Mouse (Mus musculus) lung, postnatal 36 days (tissue): ENCODE data around the gene Ppil3.

Experiments used
- DNase-seq: peaks from one replicate; pipeline ENCODE4 v3.0.0; 2022; ENCODE audit warnings: mixed read lengths

Ppil3 gene

DNA sequence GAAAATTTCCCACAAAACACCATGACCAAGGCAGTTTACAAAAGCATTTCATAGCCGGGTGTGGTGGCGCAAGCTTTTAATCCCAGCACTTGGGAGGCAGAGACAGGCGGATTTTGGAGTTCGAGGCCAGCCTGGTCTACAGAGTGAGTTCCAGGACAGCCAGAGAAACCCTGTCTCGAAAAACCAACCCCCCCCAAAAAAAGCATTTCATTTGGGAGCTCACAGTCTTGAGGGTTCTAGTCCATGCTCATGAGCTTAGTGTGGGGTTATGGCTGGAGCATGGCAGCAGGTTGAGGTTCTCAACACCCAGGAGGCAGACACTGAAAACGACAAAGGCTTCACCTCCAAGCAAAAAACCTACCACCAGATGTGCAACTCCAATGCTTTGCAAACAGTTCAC lies 37.1 kb downstream of the Ppil3 start:
- DNase-seq, result no peak

GRCm38 (mm10) chr1:58407321-58407720 lies 38.0 kb downstream of the Ppil3 start:
- no peak for DNase-seq

DNA sequence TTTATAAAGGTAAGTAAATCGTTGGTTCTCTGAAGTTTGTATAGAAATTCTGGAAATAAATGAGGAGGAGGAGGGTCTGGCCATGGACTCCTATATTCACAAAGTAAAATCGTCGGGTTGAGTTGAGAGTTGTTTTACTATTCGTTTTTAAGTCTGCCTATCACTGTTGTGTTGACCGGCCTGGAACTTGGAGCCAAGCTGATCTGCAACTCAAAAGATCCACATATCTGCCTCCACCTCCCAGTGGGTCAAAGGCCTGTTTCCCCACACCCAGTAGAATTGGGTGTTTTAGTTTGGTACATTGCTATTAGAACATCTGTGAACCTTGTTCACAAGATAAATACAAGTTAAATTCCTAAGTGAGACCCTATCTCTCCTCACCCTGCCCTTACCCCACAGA lies 41.5 kb downstream of the Ppil3 start:
- no peak for DNase-seq

DNA sequence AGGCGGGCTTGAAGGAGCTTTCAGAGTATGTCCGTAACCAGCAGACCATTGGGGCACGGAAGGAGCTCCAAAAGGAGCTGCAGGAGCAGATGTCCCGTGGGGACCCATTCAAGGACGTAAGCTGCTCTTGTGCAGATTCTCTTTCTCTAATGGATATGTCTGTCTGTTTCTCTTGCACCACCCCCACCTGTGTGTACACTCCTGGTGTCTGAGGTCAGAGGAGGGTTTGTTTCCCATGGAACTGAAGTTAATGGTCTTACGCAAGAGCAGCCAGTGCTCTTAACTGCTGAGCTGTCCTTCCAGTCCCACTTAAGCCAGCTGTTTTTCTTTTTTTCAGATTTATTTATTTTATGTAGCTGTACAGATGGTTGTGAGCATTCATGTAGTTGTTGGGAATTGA lies 43.9 kb downstream of the Ppil3 start:
- DNase-seq, result peak; percentile 46

DNA sequence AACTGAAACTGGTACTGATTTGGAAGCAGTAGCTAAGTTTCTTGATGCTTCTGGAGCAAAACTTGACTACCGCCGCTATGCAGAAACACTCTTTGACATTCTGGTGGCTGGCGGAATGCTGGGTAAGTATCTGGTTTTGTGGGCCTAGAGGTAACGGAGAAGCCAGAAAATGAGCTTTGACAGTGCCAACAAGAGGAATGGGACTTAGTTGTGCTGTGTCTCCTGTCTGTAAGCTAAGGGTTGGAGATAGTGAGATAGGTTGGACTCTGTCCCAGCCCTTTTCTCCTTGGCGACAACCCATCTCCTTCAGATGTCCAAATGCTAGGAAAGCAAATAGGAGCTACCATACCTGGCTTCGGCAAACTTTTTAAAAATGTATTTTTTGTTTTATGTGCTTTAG lies 47.6 kb downstream of the Ppil3 start:
- no peak for DNase-seq

DNA sequence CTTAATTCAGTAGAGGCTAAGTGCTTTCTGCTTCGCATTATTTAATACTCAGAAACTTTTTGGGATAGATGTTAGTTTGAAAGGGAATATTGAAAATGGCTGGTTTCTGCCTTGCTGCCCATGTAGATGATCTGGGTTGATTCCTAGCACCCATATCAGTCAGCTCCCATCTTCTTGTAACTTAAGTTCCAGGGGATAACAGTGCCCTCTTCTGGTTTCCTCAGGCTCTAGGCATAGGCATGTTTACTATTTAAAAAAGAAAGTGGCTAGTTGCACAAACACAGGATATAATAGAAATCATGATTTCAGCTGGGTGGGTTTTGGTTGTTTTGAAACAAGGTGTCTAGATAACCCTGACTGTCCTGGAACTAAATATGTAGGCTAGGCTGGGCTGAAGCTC lies 49.1 kb downstream of the Ppil3 start:
- DNase-seq, result no peak

GRCm38 (mm10) chr1:58395341-58395740 lies 49.9 kb downstream of the Ppil3 start:
- no peak for DNase-seq

DNA sequence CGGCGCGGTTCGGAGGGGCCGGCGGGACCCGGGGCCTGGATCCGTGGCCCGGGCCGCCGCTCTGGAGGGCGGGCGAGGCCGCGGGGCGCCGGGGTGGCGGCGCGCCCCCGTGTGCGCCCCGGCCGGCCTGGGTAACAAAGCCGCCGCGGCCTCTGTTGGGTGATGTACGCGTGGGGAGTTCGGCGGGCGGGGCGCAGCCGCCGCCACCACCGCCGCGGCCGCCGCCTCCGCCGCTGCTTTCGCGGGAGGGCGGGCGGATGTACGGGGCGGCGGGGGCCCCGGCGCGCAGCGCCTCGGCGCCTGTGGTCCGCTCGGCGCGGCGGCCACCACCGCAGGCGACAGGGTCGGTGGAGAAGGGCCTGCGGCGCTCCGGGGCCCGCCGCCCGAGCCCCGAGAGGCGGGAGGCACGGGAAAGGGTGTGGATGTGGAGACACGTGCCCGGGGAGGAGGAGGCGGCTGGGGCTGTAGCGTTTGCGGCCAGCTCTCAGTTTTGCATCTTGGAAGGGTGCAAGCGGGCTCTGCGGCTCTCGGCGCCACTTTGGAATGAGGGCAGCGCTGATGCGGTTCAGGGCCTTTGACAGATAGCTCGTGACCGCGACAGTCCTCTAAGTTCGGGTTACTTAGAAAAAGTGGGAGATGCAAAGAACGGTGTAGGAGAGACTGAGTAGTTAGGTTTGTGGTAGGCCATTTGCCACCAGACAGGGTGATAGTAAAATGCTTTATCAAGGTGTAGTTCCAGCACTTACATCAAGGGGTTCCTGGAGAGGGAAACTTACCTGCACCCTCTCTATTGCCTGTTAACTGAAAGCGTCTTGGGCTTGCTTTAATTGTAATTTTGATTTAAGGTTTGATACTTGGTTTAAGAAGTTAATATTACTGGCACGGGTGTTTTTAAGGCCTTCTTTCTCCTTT lies 51.7 kb downstream of the Ppil3 start:
- peak; percentile 49 for DNase-seq

- peak; percentile 94 for DNase-seq
Measured at GRCm38 (mm10) chr1:58392652-58393283, 52.5 kb downstream of the Ppil3 start, which contains the start of gene Bzw1. Bzw1 (plus strand) TSS chr1:58392898.

DNA sequence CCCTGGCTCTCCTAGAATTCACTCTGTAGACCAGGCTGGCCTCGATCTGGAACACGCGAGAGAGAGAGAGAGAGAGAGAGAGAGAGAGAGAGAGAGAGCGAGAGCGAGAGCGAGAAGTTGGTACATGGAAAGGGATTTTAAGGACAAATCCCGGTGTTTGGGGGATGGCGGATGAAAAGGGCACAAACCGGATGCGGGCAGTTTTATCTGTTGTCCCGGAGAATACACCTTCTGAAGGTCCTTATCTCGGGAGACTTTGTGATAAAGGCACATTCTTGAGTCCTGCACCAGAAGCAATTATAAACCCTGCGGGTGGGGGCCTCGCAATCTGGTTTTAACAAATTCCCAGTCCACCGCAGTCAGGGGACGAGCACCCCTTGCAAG lies 53.0 kb downstream of the Ppil3 start:
- DNase-seq, result no peak

DNA sequence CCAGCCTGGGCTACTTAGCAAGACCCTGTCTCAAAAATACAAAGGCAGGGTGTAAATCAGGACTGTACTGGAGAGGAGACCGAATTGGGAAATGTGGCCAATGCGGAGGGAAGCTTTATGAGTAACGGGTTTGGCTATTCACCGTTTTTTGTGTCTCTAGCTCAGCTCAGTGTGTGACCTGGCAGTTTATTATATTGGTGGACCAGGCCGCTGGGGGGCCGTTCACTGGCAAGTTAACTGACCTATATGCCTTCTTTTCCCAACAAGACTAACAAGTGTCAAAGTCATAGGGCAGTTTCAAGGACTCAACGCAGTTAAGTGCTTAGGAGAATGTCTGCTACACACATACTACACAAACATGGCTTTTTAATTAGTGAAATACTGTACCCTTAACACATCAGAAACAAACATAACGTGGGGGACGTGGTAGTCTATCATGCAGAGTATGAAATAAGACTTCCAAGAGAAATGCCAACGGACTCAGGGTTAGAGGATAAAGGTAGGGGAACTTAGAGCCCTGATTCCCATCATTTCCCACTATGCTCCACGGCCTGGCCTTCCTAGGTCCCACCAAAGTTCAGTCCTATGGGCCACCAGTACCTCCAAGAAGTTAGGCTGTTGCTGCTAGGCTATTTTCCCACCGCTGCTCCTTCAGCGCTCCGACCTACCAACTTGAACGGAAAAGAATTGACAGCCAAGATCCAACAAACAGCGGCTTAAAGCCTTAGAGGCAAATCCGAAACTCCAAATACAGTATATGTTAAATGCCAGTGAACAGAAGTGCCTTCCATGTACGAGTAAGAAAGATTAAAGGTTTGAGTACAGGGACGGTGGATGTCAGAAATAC lies 53.6 kb downstream of the Ppil3 start:
- DNase-seq, result no peak

GRCm38 (mm10) chr1:58382586-58383281 lies 62.6 kb downstream of the Ppil3 start:
- peak; percentile 12 for DNase-seq
